Mouse (Mus musculus): ENCODE results near the gene Gm9844. TPM values are rescaled to one million over a fixed set of nuclear protein-coding genes. Genes with fewer than 3 reads are reported as not detected.

Gm9844 gene
- polyA plus RNA-seq, 1 experiment from 2014 or later: 22.1 TPM

DNA sequence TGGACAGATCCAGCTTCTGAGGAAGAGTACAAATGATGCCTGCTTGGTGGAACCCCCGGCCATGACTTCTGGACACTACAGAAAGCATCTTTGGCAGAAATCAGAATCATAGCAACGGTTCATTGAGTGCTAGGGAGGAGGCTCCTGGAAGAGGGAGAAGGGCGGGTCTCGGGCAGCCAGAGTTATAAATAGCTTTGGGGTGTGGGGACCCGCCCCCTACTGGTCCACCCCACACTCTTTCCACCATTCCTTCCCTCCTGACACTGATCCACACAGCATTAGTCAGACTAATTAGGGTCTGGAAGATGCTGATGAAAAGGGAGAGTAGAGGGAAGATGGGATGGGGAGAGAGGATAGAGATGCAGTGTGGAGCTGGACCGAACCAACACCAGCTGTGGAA is 44.5 kb downstream of the Gm9844 start:
- peaks cover 25% of the 10 kb centered on the region for H3K4me1 ChIP-seq (ENCODE audit: control insufficient read depth, insufficient read depth, low read length)
- ATAC-seq (ENCODE audit: insufficient number of reproducible peaks, low FRiP score, low TSS enrichment, low read depth) (no peak), DNase-seq (ENCODE audit: low spot score) (no peak)
- H3K4me2 ChIP-seq (ENCODE audit: low read depth, severe bottlenecking): peak overlapping the region; percentile 31; the same call in 1 of the 2 replicates
- 21% methylated on average over 6 of the region's 6 CpGs for WGBS
- H3K9ac ChIP-seq (ENCODE audit: low read length): no peak overlapping the region; the same call in 1 of the 2 replicates
- H3K36me3 ChIP-seq (ENCODE audit: control insufficient read depth, insufficient read depth, low read length): 0 out of 2 replicates have a peak, but pooled peaks cover 2% of the 10 kb centered on the region
- peak overlapping the region; percentile 48; the same call in 1 of the 2 replicates for H3K27ac ChIP-seq (replicated peaks; ENCODE audit: low read depth, low read length)
- no peaks in the 10 kb centered on the region for H3K27me3 ChIP-seq (ENCODE audit: control insufficient read depth, insufficient read depth, low read length)
- H3K4me3 ChIP-seq (ENCODE audit: low read depth, low read length): no peak overlapping the region; the same call in 1 of the 2 replicates
- H3K9me3 ChIP-seq (ENCODE audit: control insufficient read depth, low read length): no peaks in the 10 kb centered on the region

DNA sequence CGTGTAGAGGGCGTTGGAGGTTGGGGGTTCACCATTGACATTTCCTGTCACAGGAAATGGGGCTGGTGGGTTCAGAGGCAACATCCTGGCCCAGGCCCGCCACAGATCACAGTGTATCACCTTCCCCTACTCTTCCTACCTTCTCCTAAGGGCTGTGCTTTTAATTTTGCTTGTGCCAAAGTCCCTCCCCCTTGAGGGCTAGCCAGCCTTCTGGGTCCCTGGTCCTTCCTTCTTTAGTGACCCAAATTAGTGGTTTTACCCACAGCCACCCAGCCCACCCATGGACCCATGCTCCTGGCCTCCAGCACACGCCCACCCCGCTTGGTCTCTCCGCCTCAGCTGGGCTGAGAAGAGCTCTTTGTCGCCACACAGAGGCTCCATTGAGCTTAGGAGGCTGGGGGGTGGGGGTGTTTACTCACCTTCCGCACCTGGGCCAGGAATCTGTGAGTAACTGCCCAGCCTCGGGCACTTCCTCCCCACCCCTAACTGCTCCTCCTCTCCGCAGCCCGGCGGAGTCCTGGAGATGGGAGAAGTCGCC is 45.3 kb downstream of the Gm9844 start:
- H3K36me3 ChIP-seq (ENCODE audit: control insufficient read depth, insufficient read depth, low read length): 0 out of 2 replicates have a peak, but pooled peaks cover 2% of the 10 kb centered on the region
- no peaks in the 10 kb centered on the region for H3K9me3 ChIP-seq (ENCODE audit: control insufficient read depth, low read length)
- H3K27me3 ChIP-seq (ENCODE audit: control insufficient read depth, insufficient read depth, low read length): no peaks in the 10 kb centered on the region
- H3K9ac ChIP-seq (ENCODE audit: low read length): no peak overlapping the region
- DNase-seq (ENCODE audit: low spot score) (peak; percentile 54), ATAC-seq (ENCODE audit: insufficient number of reproducible peaks, low FRiP score, low TSS enrichment, low read depth) (peak; percentile 7; the same call in 1 of the 2 replicates)
- peak overlapping the region; percentile 31; the same call in 1 of the 2 replicates for H3K4me2 ChIP-seq (ENCODE audit: low read depth, severe bottlenecking)
- H3K27ac ChIP-seq (replicated peaks; ENCODE audit: low read depth, low read length): peak overlapping the region; percentile 48; the same call in 1 of the 2 replicates
- WGBS: 13% methylated on average over 13 of the region's 13 CpGs
- H3K4me1 ChIP-seq (ENCODE audit: control insufficient read depth, insufficient read depth, low read length): peaks cover 23% of the 10 kb centered on the region
- no peak overlapping the region; the same call in 1 of the 2 replicates for H3K4me3 ChIP-seq (ENCODE audit: low read depth, low read length)

Other genes starting within 250 kb of the Gm9844 start
- gene Lypd3, start 225.7 kb upstream of the Gm9844 start, polyA plus RNA-seq (2014; fragmentation: Nextera tagmentation; extraction: Ambion mirVana): 1.7 and 2.8 TPM in 2 replicates
- gene Tex101, start 185.5 kb upstream of the Gm9844 start, polyA plus RNA-seq (2014; fragmentation: Nextera tagmentation; extraction: Ambion mirVana): not detected in 2 replicates
- gene BC049730, start 153.0 kb upstream of the Gm9844 start, polyA plus RNA-seq (2014; fragmentation: Nextera tagmentation; extraction: Ambion mirVana): not detected in 2 replicates
- gene Gm4763, start 135.3 kb upstream of the Gm9844 start, polyA plus RNA-seq (2014; fragmentation: Nextera tagmentation; extraction: Ambion mirVana): not detected in 2 replicates
- not detected in 2 replicates for gene Cd177, start 101.9 kb upstream of the Gm9844 start, polyA plus RNA-seq (2014; fragmentation: Nextera tagmentation; extraction: Ambion mirVana)
- gene Ceacam10, start 85.0 kb upstream of the Gm9844 start, polyA plus RNA-seq (2014; fragmentation: Nextera tagmentation; extraction: Ambion mirVana): 0.24 TPM in 1 of 2 replicates, not detected in the other
- not detected in 2 replicates for gene Lypd4, start 7.7 kb downstream of the Gm9844 start, polyA plus RNA-seq (2014; fragmentation: Nextera tagmentation; extraction: Ambion mirVana)
- gene Dmrtc2, start 7.8 kb downstream of the Gm9844 start, polyA plus RNA-seq (2014; fragmentation: Nextera tagmentation; extraction: Ambion mirVana): 0.11 TPM in 1 of 2 replicates, not detected in the other
- 2,245 and 2,332 TPM in 2 replicates for gene Rps19, start 22.2 kb downstream of the Gm9844 start, polyA plus RNA-seq (2014; fragmentation: Nextera tagmentation; extraction: Ambion mirVana)
- gene Cd79a, start 35.2 kb downstream of the Gm9844 start, polyA plus RNA-seq (2014; fragmentation: Nextera tagmentation; extraction: Ambion mirVana): 0.30 and 0.56 TPM in 2 replicates
- 69.9 and 84.4 TPM in 2 replicates for gene Arhgef1, start 40.7 kb downstream of the Gm9844 start, polyA plus RNA-seq (2014; fragmentation: Nextera tagmentation; extraction: Ambion mirVana)
- gene Gm4881, start 82.3 kb downstream of the Gm9844 start, polyA plus RNA-seq (2014; fragmentation: Nextera tagmentation; extraction: Ambion mirVana): not detected in 2 replicates
- 78.1 and 81.4 TPM in 2 replicates for gene Rabac1, start 110.5 kb downstream of the Gm9844 start, polyA plus RNA-seq (2014; fragmentation: Nextera tagmentation; extraction: Ambion mirVana)
- 0.13 and 0.23 TPM in 2 replicates for gene Atp1a3, start 143.7 kb downstream of the Gm9844 start, polyA plus RNA-seq (2014; fragmentation: Nextera tagmentation; extraction: Ambion mirVana)
- 9.7 and 10.0 TPM in 2 replicates for gene Grik5, start 210.1 kb downstream of the Gm9844 start, polyA plus RNA-seq (2014; fragmentation: Nextera tagmentation; extraction: Ambion mirVana)
- gene Zfp574, start 210.4 kb downstream of the Gm9844 start, polyA plus RNA-seq (2014; fragmentation: Nextera tagmentation; extraction: Ambion mirVana): 28.1 and 30.1 TPM in 2 replicates